Mouse (Mus musculus): ENCODE data around the gene 2810408A11Rik.

DNA sequence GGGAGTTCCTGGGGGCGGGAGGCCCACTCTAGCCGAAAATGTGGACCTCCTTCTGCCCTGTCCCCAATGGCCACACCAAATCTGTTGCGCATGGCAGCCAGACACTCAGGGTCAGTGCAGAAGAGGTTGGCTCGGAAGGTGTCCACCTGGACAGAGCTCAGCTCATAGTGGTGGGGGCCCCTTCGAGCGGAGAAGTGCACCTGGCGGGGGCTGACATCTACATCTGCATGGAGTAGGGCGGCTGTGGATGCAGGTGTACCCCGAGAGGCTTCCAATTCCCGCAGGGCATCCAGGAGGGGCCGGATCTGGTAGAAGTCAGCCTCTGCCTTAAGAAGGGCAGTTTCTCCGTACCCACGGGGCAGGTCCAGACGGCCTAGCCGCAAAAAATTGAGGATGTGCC is 21.1 kb downstream of the 2810408A11Rik start:
- TF ChIP-seq CTCF (IDR thresholded peaks at IDR 0.05; ENCODE audit: extremely low read depth, insufficient read depth, low read length): no peak
- TF ChIP-seq POLR2A (IDR thresholded peaks at IDR 0.05; ENCODE audit: extremely low read depth, insufficient read depth, low read length): no peak
